Mouse (Mus musculus) thymus, postnatal 4 days (tissue): ENCODE measurements at regions not wholly inside any gene's neighbourhood (a gene's known extent, or its start where the extent isn't known, plus 50 kb on each side); places are given as distances from the start of the nearest gene placed in this dataset.

Experiments
- DNase-seq: peaks from one replicate; pipeline ENCODE4 v3.0.0; 2021

DNA sequence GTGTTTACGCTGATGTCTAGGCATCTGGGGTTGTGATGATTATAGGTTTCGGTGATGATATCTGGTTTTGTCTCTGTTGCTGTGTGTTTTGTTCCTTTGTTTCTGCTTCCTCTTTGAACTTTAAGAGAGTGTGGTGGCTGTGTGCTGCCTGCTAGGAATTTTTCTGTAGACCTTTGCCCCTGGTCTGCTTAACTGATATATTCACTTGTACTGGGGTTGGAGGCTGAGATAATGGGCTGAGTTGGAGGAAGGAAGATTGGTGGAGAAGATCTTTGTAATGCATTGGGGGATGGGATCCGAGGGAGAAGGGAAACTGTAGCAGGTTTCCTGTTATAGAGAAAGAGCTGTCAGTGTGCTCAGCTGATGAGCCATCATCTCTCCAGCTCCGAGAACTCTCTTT, 55.8 kb downstream of the Mid1ip1 start:
- no peak for DNase-seq

DNA sequence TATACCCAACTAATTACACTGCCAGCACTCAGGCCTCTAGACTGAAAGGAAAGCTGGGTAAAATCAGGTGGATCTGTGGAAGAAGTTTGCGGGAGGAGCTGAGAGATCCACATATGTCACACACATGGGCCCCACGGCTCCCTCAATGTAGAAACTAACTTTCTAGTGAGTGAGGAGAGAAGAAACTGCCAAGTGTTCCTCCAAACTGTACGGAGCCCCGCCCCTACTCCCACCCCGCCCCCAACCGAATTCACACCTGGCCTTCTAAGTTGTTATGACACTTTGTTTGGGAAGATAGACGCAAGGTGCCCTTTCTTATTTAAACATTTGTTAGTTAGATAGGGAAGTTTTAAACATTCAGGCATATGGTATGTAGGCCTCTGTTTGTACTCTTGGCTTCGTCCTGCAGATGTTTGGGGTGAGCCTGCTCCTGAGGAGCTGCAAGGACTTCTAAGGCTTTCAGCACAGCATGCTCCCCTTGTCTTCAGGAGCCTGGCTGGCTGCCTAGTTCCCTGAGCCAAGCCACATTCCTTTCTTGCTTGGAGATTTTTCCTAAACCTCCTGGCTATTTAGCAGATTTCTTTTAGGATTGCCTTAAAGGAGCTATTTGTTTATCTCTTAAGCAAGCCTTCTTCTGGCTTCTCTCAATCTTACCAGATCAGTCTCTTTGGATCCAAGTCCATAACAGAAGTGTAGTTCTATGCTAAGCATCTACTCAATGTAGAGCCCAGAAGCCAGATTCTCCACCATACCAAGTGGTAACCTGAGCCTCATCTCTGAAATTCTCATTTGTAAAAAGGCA, 61.1 kb downstream of the Mid1ip1 start:
- no peak for DNase-seq

DNA sequence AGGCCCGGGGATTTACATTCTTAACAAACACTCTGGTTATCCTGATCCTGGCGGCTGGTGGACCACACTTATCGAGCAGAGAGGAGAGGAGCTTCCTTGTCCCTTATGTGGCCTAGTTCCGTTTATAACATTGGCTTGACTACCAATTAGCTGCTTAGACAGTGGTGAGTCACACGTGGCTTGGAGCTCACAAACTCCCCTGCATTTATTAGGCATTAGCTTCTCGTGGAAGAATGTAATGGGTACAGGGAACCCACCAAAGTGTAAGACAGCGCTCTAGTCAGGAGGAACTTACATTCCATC, 61.7 kb downstream of the Mid1ip1 start:
- DNase-seq, result no peak

DNA sequence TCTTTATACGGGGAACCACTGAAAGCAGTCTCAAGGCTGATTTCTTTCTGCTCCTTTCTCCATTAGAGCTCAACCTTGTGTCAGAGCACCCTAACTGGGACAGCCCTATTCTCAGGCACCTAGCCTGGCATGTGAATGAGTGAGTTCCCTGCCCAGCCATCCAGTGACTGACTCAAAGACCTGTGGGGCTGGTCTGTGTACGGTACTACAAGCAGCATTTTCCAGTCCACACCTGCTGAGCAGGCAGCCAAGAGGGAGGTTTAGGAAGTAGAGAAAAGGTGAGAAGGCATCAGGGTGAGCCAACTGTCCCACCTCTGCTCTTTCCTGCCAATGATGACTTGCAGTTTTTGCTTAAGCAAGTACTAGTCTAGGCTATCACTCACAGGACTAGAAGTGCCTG, 63.2 kb downstream of the Mid1ip1 start:
- DNase-seq, result no peak

DNA sequence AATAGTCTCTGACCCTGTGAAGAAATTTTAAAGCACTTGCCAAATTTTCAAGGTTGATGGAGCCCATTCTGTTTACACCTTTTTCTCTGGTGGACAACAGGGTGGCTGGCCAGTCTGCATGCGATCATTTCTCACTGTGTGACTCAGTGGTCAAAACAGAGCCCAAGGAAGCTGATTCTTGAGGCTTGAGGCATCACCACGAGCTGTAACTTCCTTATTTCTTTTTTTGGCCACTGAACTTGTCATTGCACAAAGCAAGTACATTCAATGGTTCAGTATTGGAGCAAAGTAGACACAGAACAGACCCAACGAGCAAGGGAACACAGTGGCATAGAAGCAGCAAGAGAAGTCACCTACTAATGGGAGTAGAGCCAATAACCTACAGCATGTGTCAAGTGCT, 71.5 kb downstream of the Mid1ip1 start:
- DNase-seq, result no peak

- peak; percentile 30 for DNase-seq
These were observed 72.2 kb downstream of the Mid1ip1 start for GRCm38 (mm10) chrX:10787057-10787456.

DNA sequence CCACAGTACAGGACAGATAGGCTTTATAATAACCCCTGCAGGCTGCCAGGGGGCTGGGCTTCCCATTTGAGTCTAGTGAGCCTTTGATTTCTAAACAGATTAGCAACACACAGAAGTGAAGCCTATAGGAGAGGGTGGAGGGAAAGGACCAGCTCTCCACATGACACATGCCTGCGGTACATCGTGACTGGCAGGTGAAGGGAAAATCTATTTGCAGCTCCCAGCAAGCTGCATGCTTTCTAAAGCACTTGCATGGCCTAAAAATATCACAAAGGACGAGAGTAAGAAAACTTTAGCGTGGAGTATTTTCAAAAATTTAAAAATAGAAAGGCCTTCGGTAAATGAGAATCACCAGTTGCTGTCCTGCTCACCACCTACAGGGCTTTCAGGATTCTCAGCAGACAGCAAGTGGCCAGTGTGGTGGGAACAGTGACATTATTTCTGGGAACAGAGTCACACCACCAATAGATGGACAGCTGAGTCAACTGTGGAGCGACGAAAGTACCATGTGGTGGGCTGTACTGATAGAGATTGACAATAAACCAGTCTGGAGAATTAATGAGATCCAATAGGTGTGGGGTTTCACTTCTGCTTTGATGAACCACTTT, 105.6 kb downstream of the Mid1ip1 start:
- DNase-seq, result no peak

DNA sequence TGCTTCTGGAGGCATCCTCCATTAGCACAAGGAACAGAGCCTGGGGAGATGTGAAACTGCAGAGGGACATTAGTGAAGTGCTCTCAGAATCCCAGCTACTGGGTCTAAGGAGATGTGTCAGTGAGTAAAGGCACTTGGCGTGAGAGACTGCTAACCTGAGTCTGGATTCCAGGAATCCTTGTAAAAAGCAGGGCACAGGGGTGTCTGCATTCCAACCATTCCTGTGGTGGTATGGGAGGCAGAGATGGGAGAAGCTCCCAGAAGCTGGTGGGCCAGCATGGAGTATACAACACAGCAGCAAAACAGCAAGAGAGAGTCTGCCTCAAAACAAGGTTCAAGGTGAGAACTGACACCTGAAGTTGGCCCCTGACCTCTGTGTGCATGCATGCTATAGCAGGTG, 118.9 kb downstream of the Mid1ip1 start:
- no peak for DNase-seq

DNA sequence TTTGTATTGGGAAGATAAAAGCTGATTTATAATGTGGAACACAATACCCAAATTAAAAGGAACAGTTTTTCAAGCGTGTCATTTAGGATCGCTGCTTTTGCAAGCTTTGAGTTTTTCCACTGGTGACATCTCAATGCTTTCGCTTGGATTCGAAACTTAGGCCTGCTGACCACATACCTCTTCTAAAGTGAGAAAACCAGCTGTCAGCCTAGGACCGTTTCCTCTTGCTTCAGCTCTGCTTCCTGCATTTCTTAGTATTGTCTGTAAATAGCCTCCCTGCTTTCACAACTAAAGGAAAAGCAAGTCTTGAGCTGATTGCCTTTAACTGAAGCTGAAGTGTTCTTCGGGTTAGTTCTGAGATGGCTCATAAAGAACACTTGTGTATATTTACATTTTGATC, 142.3 kb downstream of the Mid1ip1 start:
- no peak for DNase-seq

DNA sequence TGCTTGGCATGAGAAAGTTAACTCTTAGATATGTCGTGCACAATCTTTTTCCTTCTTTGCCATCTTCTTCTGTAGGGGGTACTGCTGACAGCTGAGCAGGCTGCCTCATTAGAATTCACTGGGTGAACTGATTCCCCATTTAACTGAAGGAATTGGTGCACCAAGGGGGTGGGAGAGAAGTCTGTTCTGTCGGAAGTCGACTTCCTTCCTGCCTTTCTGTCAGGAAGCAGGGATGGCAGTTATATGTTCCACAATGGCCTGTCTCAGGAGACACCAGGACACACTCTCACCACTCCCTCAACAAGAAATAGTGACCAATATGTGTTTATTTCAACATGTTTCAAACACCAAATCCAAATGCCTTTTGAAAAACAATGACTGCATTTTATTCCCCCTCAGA, 142.9 kb downstream of the Mid1ip1 start:
- DNase-seq, result no peak

DNA sequence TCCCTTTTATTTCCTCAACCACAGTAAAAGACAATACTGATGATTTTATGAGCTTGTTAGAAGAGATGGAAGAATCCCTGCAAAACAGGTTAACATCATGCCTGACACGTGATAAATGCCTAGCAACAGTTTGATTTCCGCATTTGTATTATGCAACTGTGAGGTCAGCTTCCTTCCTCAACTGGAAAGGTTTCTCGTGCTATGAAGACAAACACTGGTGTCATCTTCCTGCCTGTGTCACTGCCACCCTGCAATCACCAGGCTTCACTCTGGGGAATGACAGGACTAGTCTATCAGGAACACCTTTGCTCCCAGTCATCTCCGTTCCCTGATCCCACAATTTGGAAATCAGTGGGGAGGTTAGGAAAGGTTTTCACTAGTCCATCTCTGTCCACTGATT, 156.8 kb downstream of the Mid1ip1 start:
- DNase-seq, result no peak

DNA sequence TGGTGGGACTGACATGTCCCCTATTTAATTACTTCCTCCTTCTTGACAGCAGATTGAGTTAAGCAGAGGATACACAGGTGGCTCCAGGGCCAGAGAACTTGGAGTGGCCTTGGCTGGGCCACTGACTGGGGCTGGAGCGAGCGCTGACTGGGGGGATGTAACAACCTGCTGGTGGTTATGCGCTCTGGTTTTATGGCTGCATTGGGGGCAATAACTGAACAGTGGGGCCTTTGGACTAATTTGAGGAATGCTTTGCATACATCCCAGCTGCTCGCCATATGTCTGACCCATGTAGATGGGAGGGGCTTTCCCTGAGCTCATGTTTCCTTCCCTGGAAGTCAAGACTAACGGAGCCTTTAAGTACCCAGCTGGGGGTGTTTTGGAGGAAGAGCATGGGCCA, 163.0 kb downstream of the Mid1ip1 start:
- DNase-seq, result no peak

GRCm38 (mm10) chrX:10878922-10879321, 164.1 kb downstream of the Mid1ip1 start:
- DNase-seq, result no peak

DNA sequence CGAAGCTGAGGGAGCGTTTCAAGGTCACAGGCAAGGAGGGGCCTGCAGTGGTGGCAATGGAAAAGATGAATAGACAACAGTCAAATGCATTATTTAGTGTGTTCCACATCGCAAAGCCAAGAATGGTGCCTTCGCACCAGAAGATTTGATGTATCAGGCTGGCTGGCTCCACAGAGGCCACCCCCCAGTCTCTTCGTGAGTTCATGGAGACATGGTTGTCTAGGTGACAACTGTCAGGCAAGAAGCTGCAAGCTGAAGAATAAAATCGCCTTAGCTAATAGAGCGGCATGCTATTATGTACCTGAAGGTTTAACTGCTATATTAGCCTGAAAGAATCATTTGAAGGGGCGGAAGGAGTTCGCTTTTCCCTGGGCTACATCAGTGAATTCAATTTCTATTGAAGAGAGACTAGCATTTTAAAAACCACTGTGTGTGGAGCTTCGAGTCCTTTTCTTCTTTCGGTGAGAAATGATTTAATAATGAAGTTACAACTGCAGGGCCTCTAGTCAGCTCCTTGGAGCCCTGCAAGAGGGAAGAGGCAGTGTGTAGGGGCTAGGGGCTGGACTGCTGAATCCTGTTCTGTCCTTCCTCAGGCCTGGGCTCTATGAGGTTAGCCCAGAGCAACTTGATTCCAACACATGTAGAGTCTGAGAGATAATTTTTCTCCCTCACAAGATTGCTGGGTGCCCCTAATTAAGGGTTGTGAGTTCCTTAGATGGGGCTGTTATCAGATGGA, 169.1 kb downstream of the Mid1ip1 start:
- no peak for DNase-seq

DNA sequence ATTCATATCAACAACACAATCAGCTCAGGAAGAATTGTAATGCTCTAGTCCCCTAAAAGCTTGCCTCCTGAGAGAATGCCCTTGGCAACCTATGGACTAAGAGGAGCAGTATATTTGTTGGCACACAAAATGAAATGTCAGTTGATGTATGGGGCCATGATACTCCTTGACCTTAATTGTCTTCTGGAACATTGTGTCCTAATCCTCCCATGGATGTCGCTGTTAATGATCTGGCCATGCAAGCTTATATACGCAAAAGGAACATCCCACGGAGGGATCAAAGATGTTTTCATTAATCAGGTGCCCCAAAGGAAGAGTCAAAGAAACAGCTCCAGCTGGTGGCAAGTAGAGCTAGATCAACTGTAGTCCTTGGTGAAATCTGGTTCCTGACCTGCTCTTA, 178.0 kb downstream of the Mid1ip1 start:
- DNase-seq, result no peak

DNA sequence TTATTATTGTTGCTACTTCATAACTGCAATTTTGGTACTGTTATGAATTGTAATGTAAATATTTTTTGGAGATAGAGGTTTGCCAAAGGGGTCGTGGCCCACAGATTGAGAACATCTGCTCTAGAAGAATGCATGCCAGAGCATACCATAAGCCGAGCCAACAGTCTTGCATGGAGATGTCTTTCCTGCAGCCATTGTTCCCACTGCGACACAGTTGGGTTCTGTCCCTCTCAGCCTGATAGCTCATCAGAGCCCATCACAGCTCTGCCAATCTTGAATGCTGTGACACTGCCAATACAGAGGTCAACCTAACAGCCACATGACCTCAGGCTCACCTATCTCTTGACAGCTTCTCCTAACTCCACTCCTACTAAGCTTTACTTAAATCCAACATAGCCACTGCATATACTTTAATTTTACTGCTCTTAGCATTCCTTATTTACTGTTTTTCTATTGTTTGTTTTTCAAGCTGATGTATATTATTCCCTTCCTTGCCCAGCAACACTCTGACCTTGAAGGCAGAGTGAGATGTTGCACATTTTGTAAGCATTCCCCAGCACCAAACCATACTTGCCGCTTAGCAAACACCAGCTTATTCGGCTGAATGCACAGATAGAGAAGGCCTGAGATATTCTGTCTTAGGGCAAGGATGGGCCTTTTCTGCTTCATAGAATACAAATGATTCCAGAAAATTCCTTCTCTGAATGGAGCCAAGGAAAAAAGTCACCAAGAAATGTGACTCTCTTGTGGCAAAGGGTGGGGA, 181.6 kb downstream of the Mid1ip1 start:
- DNase-seq, result no peak

DNA sequence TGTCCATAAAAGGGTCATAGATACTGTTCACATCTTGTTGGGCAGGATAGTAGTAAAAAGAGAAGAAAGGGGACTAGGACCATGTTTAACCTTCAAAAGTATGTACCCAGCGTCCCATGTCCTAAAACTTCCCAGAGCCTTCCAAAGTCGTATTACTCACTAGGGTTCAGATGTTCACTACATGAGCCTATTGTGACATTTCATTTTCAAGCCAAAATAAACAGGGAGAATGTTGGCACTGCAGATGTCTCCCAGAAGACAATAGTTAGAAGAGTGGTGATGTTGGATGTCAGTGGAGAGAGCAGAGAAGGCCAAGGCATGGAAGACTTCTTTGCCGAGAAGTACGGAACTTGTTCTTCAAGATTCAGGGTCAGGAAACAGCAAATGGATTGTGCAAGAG, 187.9 kb downstream of the Mid1ip1 start:
- no peak for DNase-seq

DNA sequence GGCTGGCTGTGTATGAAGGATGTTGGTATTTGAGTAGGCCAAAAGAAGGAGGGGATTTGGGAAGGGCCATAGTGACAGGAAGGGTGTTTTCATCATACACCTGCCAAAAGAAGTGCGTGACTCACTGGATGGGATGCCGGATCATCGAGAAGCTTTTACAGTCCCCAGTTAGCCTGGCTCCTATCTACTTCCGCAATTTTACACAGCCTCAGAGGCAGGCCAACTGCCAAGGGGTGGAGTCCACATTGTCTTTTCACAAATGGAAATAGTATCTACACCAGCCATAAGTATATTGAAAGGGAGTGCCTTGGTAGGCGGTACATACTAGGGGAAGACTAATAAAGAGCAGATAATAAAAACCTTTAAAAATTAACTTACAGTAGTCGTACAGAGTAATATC, 189.3 kb downstream of the Mid1ip1 start:
- DNase-seq, result no peak

GRCm38 (mm10) chrX:10904889-10905288, 190.1 kb downstream of the Mid1ip1 start:
- no peak for DNase-seq

DNA sequence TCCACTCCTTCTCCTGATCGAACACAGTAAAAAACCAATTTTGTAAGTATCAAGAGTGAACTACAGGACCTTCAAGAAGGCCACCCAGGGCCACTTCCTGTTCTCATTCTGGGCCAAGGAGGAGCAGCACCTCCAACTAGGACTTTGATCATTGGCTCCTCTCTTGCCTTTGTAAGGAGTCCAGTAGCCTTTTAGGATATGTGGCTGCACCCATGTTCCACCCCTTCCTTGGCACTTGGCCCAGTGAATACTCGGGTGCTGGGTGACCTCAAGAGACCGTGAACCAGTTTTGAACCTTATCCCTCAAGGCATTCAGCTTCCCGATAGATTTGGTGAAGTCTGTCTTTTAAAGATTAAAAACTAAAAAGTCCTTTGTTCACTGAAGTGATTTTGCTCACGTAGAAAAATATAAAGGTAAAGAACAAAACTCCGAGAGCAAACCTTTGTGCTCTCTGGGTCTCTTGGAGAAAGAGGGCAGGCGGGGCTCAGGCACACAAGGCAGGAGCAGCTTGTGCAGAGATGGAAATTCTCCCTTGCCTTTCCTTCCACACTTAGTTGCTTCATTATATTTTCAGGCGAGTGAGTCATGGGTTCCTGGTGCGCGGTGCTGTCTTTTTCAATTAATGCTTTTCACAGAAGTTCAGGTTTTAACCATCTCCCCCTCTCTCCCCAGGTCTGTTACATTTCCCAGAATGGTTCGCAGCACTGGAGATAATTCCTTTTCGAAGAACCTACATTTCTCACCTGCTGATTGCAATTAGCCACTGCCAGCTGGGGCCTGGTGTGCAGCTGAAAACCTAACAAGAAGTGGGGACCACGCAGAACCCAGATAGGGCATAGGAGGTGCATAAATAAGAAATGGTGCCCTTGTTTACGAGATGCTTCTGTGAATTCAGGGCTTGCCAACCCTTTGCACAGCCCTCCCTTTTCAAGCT, 196.6 kb downstream of the Mid1ip1 start:
- DNase-seq, result no peak
